Mouse (Mus musculus): ENCODE results near the gene Dnajc1.

The Dnajc1 gene

GRCm38 (mm10) chr2:18195691-18196396 is 196.8 kb downstream of the Dnajc1 start:
- DNase-seq (ENCODE audit: low spot score), result no peak

- DNase-seq (ENCODE audit: low spot score), result no peak
These were observed 197.3 kb downstream of the Dnajc1 start for GRCm38 (mm10) chr2:18195285-18195684.

- DNase-seq (ENCODE audit: low spot score), result no peak
These were observed 204.3 kb downstream of the Dnajc1 start for GRCm38 (mm10) chr2:18188367-18188766.

GRCm38 (mm10) chr2:18183079-18183478 is 209.6 kb downstream of the Dnajc1 start:
- no peak for DNase-seq (ENCODE audit: low spot score)

- DNase-seq (ENCODE audit: low spot score), result no peak
These were observed 211.0 kb downstream of the Dnajc1 start for GRCm38 (mm10) chr2:18181631-18182030.

GRCm38 (mm10) chr2:18180323-18180722 is 212.3 kb downstream of the Dnajc1 start:
- no peak for DNase-seq (ENCODE audit: low spot score)

- DNase-seq (ENCODE audit: low spot score), result no peak
These were observed 216.4 kb downstream of the Dnajc1 start for GRCm38 (mm10) chr2:18176235-18176634.

- no peak for DNase-seq (ENCODE audit: low spot score)
These were observed 217.4 kb downstream of the Dnajc1 start for GRCm38 (mm10) chr2:18175234-18175633.

GRCm38 (mm10) chr2:18169174-18169948 is 223.3 kb downstream of the Dnajc1 start:
- DNase-seq (ENCODE audit: low spot score), result no peak

GRCm38 (mm10) chr2:18165511-18165910 is 227.1 kb downstream of the Dnajc1 start:
- DNase-seq (ENCODE audit: low spot score), result no peak

- no peak for DNase-seq (ENCODE audit: low spot score)
These were observed 231.6 kb downstream of the Dnajc1 start for GRCm38 (mm10) chr2:18160992-18161391.

GRCm38 (mm10) chr2:18159426-18159825 is 233.2 kb downstream of the Dnajc1 start:
- peak; percentile 44 for DNase-seq (ENCODE audit: low spot score)

- DNase-seq (ENCODE audit: low spot score), result no peak
These were observed 236.5 kb downstream of the Dnajc1 start for GRCm38 (mm10) chr2:18156131-18156530.
